Comparison of ENCODE assay signal across 8 mouse cellular contexts in genomic region chr6:51471782-51472181, GRCm38 (mm10). TPM values are rescaled to one million over a fixed set of nuclear protein-coding genes. Genes with fewer than 3 reads are reported as not detected.
DNase-seq lines count a peak whose midpoint lies in the region; ATAC-seq and TF ChIP-seq lines count a peak whose summit lies in the region.

No protein-coding gene starts in this region.

- peak overlapping the region; percentile 73 for H3K4me2 ChIP-seq in limb, embryonic 13.5 days (replicated peaks)
- peak overlapping the region; percentile 60 for H3K4me2 ChIP-seq in stomach, postnatal 0 days (replicated peaks; ENCODE audit: low read depth)

- no peak for TF ChIP-seq EP300 in stomach, postnatal 0 days (optimal IDR thresholded peaks at IDR 0.05)

- no peaks in the 10 kb centered on the region for H3K9me3 ChIP-seq in limb, embryonic 13.5 days
- no peaks in the 10 kb centered on the region for H3K9me3 ChIP-seq in stomach, postnatal 0 days (ENCODE audit: control insufficient read depth, low read length)

- no peak for TF ChIP-seq CTCF in cerebellum, adult 2 months (IDR thresholded peaks at IDR 0.05; ENCODE audit: borderline replicate concordance, insufficient read depth, low read depth, low read length)
- no peak for TF ChIP-seq CTCF in thymus, adult 2 months (IDR thresholded peaks at IDR 0.05; ENCODE audit: borderline replicate concordance, control insufficient read depth, extremely low read depth, insufficient read depth, low read length, poor library complexity)
- no peak for TF ChIP-seq CTCF in stomach, postnatal 0 days (IDR thresholded peaks at IDR 0.05; ENCODE audit: low read depth)

- H3K27ac ChIP-seq in cerebellum, adult 2 months (ENCODE audit: insufficient read depth, low read length) = no peak overlapping the region
- no peak overlapping the region for H3K27ac ChIP-seq in thymus, adult 2 months (ENCODE audit: control insufficient read depth, insufficient read depth, low read length)
- peak overlapping the region; percentile 22; the same call in 1 of the 2 replicates for H3K27ac ChIP-seq in limb, embryonic 13.5 days
- H3K27ac ChIP-seq in stomach, postnatal 0 days (replicated peaks) = no peak overlapping the region

- peaks cover 34% of the 10 kb centered on the region for H3K36me3 ChIP-seq in thymus, adult 2 months (ENCODE audit: control insufficient read depth, insufficient read depth, low read length)
- H3K36me3 ChIP-seq in limb, embryonic 13.5 days = peaks cover 50% of the 10 kb centered on the region
- no peaks in the 10 kb centered on the region; the same call in 1 of the 2 replicates for H3K36me3 ChIP-seq in stomach, postnatal 0 days (ENCODE audit: control insufficient read depth, insufficient read depth, low read length)

- no peak for ATAC-seq in limb, embryonic 13.5 days (ENCODE audit: low FRiP score, low read depth)
- no peak for ATAC-seq in stomach, postnatal 0 days (ENCODE audit: low FRiP score, low TSS enrichment)

- DNase-seq in cerebellum, adult 2 months = no peak
- DNase-seq in cerebellum, adult 18-20 months = no peak
- no peak for DNase-seq in thymus, adult 2 months
- no peak for DNase-seq in thymus, adult 18-20 months
- DNase-seq in stomach, postnatal 0 days (ENCODE audit: low spot score) = no peak
- no peak for DNase-seq in left cerebral cortex, adult 18-20 months (ENCODE audit: low spot score in 2 of 2)
- no peak for DNase-seq in spleen, postnatal 36 days (ENCODE audit: low spot score in 2 of 2)

- H3K27me3 ChIP-seq in cerebellum, adult 2 months (ENCODE audit: control insufficient read depth, insufficient read depth, low read length) = no peaks in the 10 kb centered on the region
- no peaks in the 10 kb centered on the region for H3K27me3 ChIP-seq in thymus, adult 2 months (ENCODE audit: control insufficient read depth, insufficient read depth, low read length)
- no peaks in the 10 kb centered on the region for H3K27me3 ChIP-seq in limb, embryonic 13.5 days
- no peaks in the 10 kb centered on the region for H3K27me3 ChIP-seq in stomach, postnatal 0 days (ENCODE audit: control insufficient read depth, insufficient read depth, low read length)

- H3K9ac ChIP-seq in limb, embryonic 13.5 days = peak overlapping the region; percentile 99
- H3K9ac ChIP-seq in stomach, postnatal 0 days (ENCODE audit: low read length) = no peak overlapping the region

- WGBS in cerebellum, adult 2 months = 14% methylated on average over 3 of the region's 3 CpGs
- 13% methylated on average over 3 of the region's 3 CpGs for WGBS in thymus, adult 2 months
- WGBS in limb, embryonic 13.5 days = 10% methylated on average over 3 of the region's 3 CpGs
- 12% methylated on average over 3 of the region's 3 CpGs for WGBS in stomach, postnatal 0 days

- H3K4me1 ChIP-seq in cerebellum, adult 2 months (ENCODE audit: control insufficient read depth, insufficient read depth, low read length) = peaks cover 1% of the 10 kb centered on the region; the same call in 1 of the 2 replicates
- H3K4me1 ChIP-seq in thymus, adult 2 months (replicated peaks; ENCODE audit: control insufficient read depth, insufficient read depth, low read length) = peaks cover 6% of the 10 kb centered on the region
- H3K4me1 ChIP-seq in limb, embryonic 13.5 days = peaks cover 23% of the 10 kb centered on the region
- H3K4me1 ChIP-seq in stomach, postnatal 0 days (replicated peaks; ENCODE audit: control insufficient read depth, insufficient read depth) = 0 out of 2 replicates have a peak, but pooled peaks cover 2% of the 10 kb centered on the region

- peak overlapping the region; percentile 22 for H3K4me3 ChIP-seq in cerebellum, adult 2 months (replicated peaks; ENCODE audit: insufficient read depth, low read depth, low read length)
- H3K4me3 ChIP-seq in thymus, adult 2 months (ENCODE audit: control insufficient read depth, insufficient read depth, low read length) = peak overlapping the region; percentile 9; the same call in 1 of the 2 replicates
- H3K4me3 ChIP-seq in limb, embryonic 13.5 days = peak overlapping the region; percentile 92
- H3K4me3 ChIP-seq in stomach, postnatal 0 days (ENCODE audit: low read depth, low read length) = peak overlapping the region; percentile 99

- no peak for TF ChIP-seq POLR2A in cerebellum, adult 2 months (IDR thresholded peaks at IDR 0.05; ENCODE audit: borderline replicate concordance, insufficient read depth, low read length)
- TF ChIP-seq POLR2A in thymus, adult 2 months (IDR thresholded peaks at IDR 0.05; ENCODE audit: control insufficient read depth, extremely low read depth, insufficient read depth, low read length, poor library complexity) = no peak

RNA-seq across cellular contexts. Expression of gene Cbx3, which starts 1.6 kb away (rescaled TPM):
- 87.6 and 91.4 TPM in 2 replicates for polyA plus RNA-seq in cerebellum, adult 2 months (2012; rRNA removed)
- 20.5 and 24.4 TPM in 2 replicates for polyA plus RNA-seq in thymus, adult 2 months (2012; rRNA removed)
- polyA plus RNA-seq in limb, embryonic 13.5 days (2015; fragmentation: Nextera tagmentation; extraction: Ambion mirVana) = 532 and 550 TPM in 2 replicates
- 209 and 224 TPM in 2 replicates for polyA plus RNA-seq in stomach, postnatal 0 days (2015; fragmentation: Nextera tagmentation; extraction: Ambion mirVana)
- total RNA-seq in left cerebral cortex, adult 18-20 months (2021) = 100 to 1,000 TPM; 130 to 132 TPM

RNA-seq across cellular contexts. Expression of gene Hnrnpa2b1, which starts 2.1 kb away (rescaled TPM):
- polyA plus RNA-seq in cerebellum, adult 2 months (2012; rRNA removed) = 629 and 642 TPM in 2 replicates
- 154 and 162 TPM in 2 replicates for polyA plus RNA-seq in thymus, adult 2 months (2012; rRNA removed)
- 2,108 and 2,149 TPM in 2 replicates for polyA plus RNA-seq in limb, embryonic 13.5 days (2015; fragmentation: Nextera tagmentation; extraction: Ambion mirVana)
- polyA plus RNA-seq in stomach, postnatal 0 days (2015; fragmentation: Nextera tagmentation; extraction: Ambion mirVana) = 525 and 543 TPM in 2 replicates
- total RNA-seq in left cerebral cortex, adult 18-20 months (2021) = 100 to 1,000 TPM; 436 to 466 TPM

RNA-seq across cellular contexts. Expression of gene Nfe2l3, which starts 39.3 kb away (rescaled TPM):
- polyA plus RNA-seq in cerebellum, adult 2 months (2012; rRNA removed) = 5.1 and 6.2 TPM in 2 replicates
- polyA plus RNA-seq in thymus, adult 2 months (2012; rRNA removed) = 10.5 and 11.8 TPM in 2 replicates
- polyA plus RNA-seq in limb, embryonic 13.5 days (2015; fragmentation: Nextera tagmentation; extraction: Ambion mirVana) = 1.6 and 1.9 TPM in 2 replicates
- polyA plus RNA-seq in stomach, postnatal 0 days (2015; fragmentation: Nextera tagmentation; extraction: Ambion mirVana) = 19.6 and 20.9 TPM in 2 replicates
- 1 to 10 TPM; 1.8 to 1.9 TPM for total RNA-seq in left cerebral cortex, adult 18-20 months (2021)

RNA-seq across cellular contexts. Expression of gene Snx10, which starts 51.9 kb away (rescaled TPM):
- 45.6 and 45.7 TPM in 2 replicates for polyA plus RNA-seq in cerebellum, adult 2 months (2012; rRNA removed)
- 4.0 and 4.3 TPM in 2 replicates for polyA plus RNA-seq in thymus, adult 2 months (2012; rRNA removed)
- 13.3 and 15.4 TPM in 2 replicates for polyA plus RNA-seq in limb, embryonic 13.5 days (2015; fragmentation: Nextera tagmentation; extraction: Ambion mirVana)
- 16.9 and 17.4 TPM in 2 replicates for polyA plus RNA-seq in stomach, postnatal 0 days (2015; fragmentation: Nextera tagmentation; extraction: Ambion mirVana)
- total RNA-seq in left cerebral cortex, adult 18-20 months (2021) = 100 to 1,000 TPM; 104 to 111 TPM

Comparison
In these comparisons a context has a peak if more than half of its experiments do, and no peak if none do; other contexts are left out.
1. H3K4me3 ChIP-seq: peak in every context shown above with its lines; median percentile 99 in stomach, postnatal 0 days; 92 in limb, embryonic 13.5 days; 22 in cerebellum, adult 2 months; 9 in thymus, adult 2 months.